Mouse (Mus musculus): ENCODE results near the gene Dennd6b. TPM values are rescaled to one million over a fixed set of nuclear protein-coding genes. Genes with fewer than 3 reads are reported as not detected.

The Dennd6b gene
- polyA plus RNA-seq, 1 experiment from 2014 or later: 4.4 TPM

DNA sequence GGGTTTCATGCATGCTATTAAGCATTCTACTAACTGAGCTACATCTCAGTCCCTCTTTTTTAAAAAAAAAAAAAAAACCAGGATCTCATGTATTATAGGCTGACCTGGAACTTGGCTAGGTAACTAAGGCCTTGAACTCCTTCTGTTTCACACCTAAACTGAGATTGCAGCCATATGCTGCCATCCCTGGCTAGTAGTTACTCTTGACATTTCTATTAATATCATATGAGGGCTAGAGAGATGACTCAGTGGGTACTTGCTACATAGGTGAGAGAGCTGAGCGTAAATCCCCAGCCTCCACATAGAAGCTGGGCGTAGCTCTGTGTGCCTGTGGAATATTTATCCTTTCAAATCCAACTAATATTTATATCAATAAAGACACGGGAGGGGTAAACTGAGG is 18.7 kb upstream of the Dennd6b start:
- no peak overlapping the region for H3K4me3 ChIP-seq (ENCODE audit: low read depth, low read length)
- no peaks in the 10 kb centered on the region for H3K27me3 ChIP-seq (replicated peaks; ENCODE audit: insufficient read depth, low read length)
- H3K9ac ChIP-seq (replicated peaks; ENCODE audit: low read depth): no peak overlapping the region
- DNase-seq (ENCODE audit: low spot score) (no peak), ATAC-seq (no peak)
- H3K4me2 ChIP-seq (replicated peaks; ENCODE audit: low read depth, low read length): no peak overlapping the region
- TF ChIP-seq CTCF (IDR thresholded peaks at IDR 0.05) (no peak), EP300 (IDR thresholded peaks at IDR 0.05) (no peak)
- H3K9me3 ChIP-seq (ENCODE audit: low read length): no peaks in the 10 kb centered on the region
- no peak overlapping the region for H3K27ac ChIP-seq (ENCODE audit: low read length)
- H3K4me1 ChIP-seq (ENCODE audit: insufficient read depth, low read depth, low read length): peaks cover 4% of the 10 kb centered on the region; the same call in 1 of the 2 replicates
- WGBS: 94% methylated on average over 3 of the region's 3 CpGs
- no peaks in the 10 kb centered on the region for H3K36me3 ChIP-seq (ENCODE audit: insufficient read depth, low read length)

DNA sequence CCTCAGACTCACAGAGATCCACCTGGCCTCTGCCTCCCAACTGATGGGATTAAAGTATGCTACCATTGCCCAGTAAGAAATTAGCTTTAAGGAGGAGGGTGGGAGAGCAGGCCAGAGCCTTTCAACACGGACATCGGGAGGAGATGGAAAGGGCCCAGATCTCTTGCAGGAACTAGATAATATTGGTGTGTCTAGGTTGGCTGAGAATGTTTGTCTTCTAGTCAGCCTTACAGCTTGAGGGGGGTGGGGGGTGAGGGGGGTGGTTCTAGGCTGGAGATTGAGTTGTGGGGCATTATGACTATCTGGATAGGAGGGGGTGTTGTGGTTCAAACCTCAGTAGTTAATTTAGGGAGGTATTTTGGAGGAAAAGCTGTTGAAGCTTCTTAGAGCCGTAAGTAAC is 17.2 kb upstream of the Dennd6b start:
- TF ChIP-seq EP300 (IDR thresholded peaks at IDR 0.05) (no peak), CTCF (IDR thresholded peaks at IDR 0.05) (no peak)
- DNase-seq (ENCODE audit: low spot score) (no peak), ATAC-seq (no peak)
- Histone ChIP-seq H3K9ac (replicated peaks; ENCODE audit: low read depth) (no peak overlapping the region), H3K4me3 (ENCODE audit: low read depth, low read length) (no peak overlapping the region), H3K4me1 (ENCODE audit: insufficient read depth, low read depth, low read length) (peaks cover 4% of the 10 kb centered on the region; the same call in 1 of the 2 replicates), H3K27ac (ENCODE audit: low read length) (no peak overlapping the region), H3K36me3 (ENCODE audit: insufficient read depth, low read length) (no peaks in the 10 kb centered on the region), H3K9me3 (ENCODE audit: low read length) (no peaks in the 10 kb centered on the region), H3K4me2 (replicated peaks; ENCODE audit: low read depth, low read length) (no peak overlapping the region), H3K27me3 (replicated peaks; ENCODE audit: insufficient read depth, low read length) (no peaks in the 10 kb centered on the region)
- WGBS: 82% methylated on average over 3 of the region's 3 CpGs

DNA sequence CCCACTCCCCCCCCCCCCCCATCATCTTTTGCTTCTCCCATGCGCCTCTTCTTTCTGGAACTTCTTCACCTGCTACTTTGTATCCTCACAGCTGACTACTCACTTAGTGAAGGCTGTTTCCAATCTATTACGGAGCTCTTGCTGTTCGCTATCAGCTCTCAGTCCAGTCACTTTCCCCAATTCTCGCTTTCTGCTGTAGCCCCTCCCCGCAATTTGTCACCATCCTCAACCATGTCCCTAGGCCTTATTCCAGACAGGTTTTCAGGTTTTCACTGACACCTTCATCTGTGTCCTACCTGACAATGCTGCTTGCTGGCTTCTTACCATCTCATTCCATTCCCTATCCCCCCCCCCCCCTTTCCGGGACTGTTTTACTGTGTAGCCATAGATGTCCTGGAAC is 16.2 kb upstream of the Dennd6b start:
- ATAC-seq (no peak), DNase-seq (ENCODE audit: low spot score) (no peak)
- Histone ChIP-seq H3K4me2 (replicated peaks; ENCODE audit: low read depth, low read length) (peak overlapping the region; percentile 60), H3K27me3 (replicated peaks; ENCODE audit: insufficient read depth, low read length) (no peaks in the 10 kb centered on the region), H3K4me3 (ENCODE audit: low read depth, low read length) (peak overlapping the region; percentile 90; the same call in 1 of the 2 replicates), H3K4me1 (ENCODE audit: insufficient read depth, low read depth, low read length) (peaks cover 4% of the 10 kb centered on the region; the same call in 1 of the 2 replicates), H3K9me3 (ENCODE audit: low read length) (no peaks in the 10 kb centered on the region), H3K27ac (ENCODE audit: low read length) (no peak overlapping the region), H3K9ac (replicated peaks; ENCODE audit: low read depth) (no peak overlapping the region), H3K36me3 (ENCODE audit: insufficient read depth, low read length) (no peaks in the 10 kb centered on the region)
- 70% methylated on average over 6 of the region's 6 CpGs for WGBS
- TF ChIP-seq CTCF (IDR thresholded peaks at IDR 0.05) (no peak), EP300 (IDR thresholded peaks at IDR 0.05) (no peak)

DNA sequence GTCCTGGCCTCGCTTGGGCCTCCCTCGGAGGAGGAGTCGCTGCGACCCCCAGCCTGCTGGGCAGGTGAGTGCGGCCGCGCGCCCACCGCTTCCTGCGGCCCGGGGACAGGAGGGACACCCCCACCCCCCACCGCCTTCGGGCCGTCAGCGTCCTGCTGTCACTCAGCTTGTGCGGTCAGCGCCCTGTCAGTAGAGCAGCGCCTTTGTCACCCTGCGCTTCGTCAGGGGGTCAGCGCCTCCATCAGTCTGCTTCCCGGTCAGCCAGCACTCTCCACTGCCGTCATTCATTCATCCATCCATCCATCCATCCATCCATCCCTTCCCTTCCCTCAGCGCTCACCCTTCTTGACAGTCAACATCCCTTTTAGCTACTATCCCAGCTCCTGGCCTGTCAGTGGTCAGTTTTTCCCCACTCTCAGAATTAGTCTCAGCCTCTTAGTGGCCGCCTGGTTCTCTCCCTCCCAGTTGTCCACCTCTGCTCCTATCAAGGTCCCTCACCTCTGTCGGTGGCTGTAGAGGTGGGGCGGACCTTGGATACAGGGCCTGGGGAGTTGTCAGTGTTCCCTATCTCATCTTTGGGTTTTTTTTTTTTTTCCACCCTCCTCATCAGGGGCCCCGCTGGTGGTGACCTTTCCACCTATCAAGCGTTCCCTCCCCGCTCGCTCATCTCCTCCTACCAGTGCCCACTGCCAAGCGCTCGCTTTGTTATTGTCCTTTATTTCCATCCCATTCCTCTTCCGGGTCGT is 15.6 kb upstream of the Dennd6b start:
- H3K27me3 ChIP-seq (replicated peaks; ENCODE audit: insufficient read depth, low read length): no peaks in the 10 kb centered on the region

DNA sequence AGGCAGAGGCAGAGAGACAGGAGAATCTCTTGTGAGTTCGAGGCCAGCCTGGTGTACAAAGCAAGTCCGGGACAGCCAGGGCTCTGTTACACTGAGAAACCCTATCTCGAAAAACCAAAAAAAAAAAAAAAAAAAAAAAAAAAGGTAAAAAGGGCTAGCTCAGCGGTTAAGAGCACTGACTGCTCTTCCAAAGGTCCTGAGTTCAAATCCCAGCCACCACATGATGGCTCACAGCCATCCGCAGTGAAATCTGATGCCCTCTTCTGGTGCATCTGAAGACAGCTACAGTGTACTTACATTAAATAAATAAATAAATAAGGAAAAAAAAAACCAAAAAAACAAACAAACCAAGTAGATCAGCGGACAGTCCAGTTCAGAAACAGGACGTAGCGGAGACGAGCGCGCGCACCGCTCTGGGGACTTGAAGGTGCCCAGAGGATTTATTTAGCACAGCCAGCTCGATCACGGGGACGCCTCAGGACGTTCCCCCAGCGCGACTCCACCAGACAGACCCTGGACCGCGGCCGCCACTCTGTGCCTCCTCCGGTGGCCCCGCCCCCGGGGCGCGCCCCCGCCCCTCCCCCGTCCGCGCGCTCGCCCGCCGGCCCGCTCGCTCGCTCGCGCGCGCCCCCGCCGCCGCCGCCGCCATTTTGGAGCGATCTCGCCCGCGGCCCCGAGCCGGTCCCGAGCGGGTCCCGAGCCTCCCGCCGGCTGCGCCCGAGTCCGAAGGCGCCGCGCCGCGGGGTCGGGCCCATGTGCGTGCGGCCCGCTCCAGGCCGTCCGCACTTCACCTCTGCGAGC is 14.8 kb upstream of the Dennd6b start, which contains the start of gene Ppp6r2:
Ppp6r2 (plus strand) TSS at position 639 of the 801 bp plus-strand sequence.
- H3K36me3 ChIP-seq (ENCODE audit: insufficient read depth, low read length): no peaks in the 10 kb centered on the region
- DNase-seq (ENCODE audit: low spot score) (peak; percentile 89), ATAC-seq (peak; percentile 85)
- H3K9me3 ChIP-seq (ENCODE audit: low read length): no peaks in the 10 kb centered on the region
- peaks cover 4% of the 10 kb centered on the region; the same call in 1 of the 2 replicates for H3K4me1 ChIP-seq (ENCODE audit: insufficient read depth, low read depth, low read length)
- TF ChIP-seq EP300 (IDR thresholded peaks at IDR 0.05) (no peak), CTCF (IDR thresholded peaks at IDR 0.05) (peak; percentile 52)
- peak within 1 kb of the TSS; percentile 90 for H3K4me3 ChIP-seq (ENCODE audit: low read depth, low read length)
- peak within 1 kb of the TSS; percentile 86 for H3K9ac ChIP-seq (replicated peaks; ENCODE audit: low read depth)
- H3K27me3 ChIP-seq (replicated peaks; ENCODE audit: insufficient read depth, low read length): no peaks in the 10 kb centered on the region
- peak within 1 kb of the TSS; percentile 60 for H3K4me2 ChIP-seq (replicated peaks; ENCODE audit: low read depth, low read length)
- peak within 1 kb of the TSS; percentile 84 for H3K27ac ChIP-seq (ENCODE audit: low read length)
- WGBS: 3% methylated on average over 37 of the region's 73 CpGs

More for the DNA sequence above, 15.6 kb upstream of the Dennd6b start:
- DNase-seq (ENCODE audit: low spot score) (peak; percentile 56), ATAC-seq (peak; percentile 41)
- Histone ChIP-seq H3K27ac (ENCODE audit: low read length) (peak overlapping the region; percentile 84), H3K4me1 (ENCODE audit: insufficient read depth, low read depth, low read length) (peaks cover 4% of the 10 kb centered on the region; the same call in 1 of the 2 replicates), H3K4me3 (ENCODE audit: low read depth, low read length) (peak overlapping the region; percentile 90), H3K9ac (replicated peaks; ENCODE audit: low read depth) (peak overlapping the region; percentile 86), H3K36me3 (ENCODE audit: insufficient read depth, low read length) (no peaks in the 10 kb centered on the region), H3K9me3 (ENCODE audit: low read length) (no peaks in the 10 kb centered on the region), H3K4me2 (replicated peaks; ENCODE audit: low read depth, low read length) (peak overlapping the region; percentile 60)
- 5% methylated on average over 33 of the region's 35 CpGs for WGBS
- TF ChIP-seq CTCF (IDR thresholded peaks at IDR 0.05) (no peak), EP300 (IDR thresholded peaks at IDR 0.05) (no peak)

Measured in lung, postnatal 0 days (tissue).